Mouse (Mus musculus): Measurements from ENCODE around the gene Myo1d. TPM values are rescaled to one million over a fixed set of nuclear protein-coding genes. Genes with fewer than 3 reads are reported as not detected.

The Myo1d gene
- polyA plus RNA-seq (2014; fragmentation: Illumina TruSeq; extraction: RNeasy Lipid Tissue Mini Kit (QIAGEN cat#74804); ENCODE audit: low read depth, low replicate concordance) = 3.1 TPM

DNA sequence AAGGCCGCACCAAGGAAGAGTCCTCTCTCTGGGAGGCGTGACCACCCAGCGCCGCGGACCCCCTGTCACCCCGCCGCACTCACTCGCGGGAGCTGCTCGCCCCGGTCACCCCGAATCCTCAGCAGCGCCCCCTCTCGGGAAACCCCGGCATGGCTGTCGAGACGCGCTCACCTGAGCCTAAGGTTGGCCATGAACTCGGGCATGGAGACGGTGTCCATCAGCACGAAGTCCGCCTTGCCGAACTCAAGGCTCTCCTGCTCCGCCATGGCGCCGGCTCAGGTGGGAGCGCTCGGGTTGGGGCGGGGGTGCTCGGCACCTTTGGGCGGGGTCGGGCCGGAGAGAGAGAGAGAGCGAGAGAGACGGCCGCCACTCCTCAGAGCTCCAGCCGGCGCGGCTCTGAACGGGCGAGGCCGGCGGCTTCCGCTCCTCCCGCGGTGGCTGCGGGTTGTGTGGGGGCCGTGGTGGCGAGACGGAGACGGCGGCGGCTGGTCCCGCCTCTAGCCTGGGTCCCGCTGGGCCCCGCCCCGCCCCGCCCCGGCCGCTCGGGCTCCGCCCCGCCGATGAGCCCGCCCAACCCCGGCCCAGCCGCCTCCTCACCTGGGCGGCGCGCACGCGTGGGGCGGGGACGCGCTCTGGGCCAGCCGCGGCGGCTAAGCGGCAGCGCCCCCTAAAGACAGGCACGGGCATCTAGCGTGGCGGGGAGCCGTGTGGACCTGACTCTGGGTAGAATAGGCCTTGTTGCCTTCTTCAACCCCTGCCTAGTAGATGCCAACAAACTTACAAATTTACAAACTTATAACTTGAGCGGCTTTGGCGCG lies at the start of gene Myo1d:
Myo1d (minus strand) TSS at position 499 of the 818 bp plus-strand sequence.

GRCm38 (mm10) chr11:80809993-80810821 lies 30.4 kb upstream of the Myo1d start, which contains the start of gene Tmem98:
Gene Tmem98 (plus strand): TSS chr11:80810175.

GRCm38 (mm10) chr11:80476222-80477189 lies 303.3 kb downstream of the Myo1d start, which contains the start of gene Cdk5r1:
Gene Cdk5r1 (plus strand): TSS chr11:80477023.

Other genes with a start within 250 kb of the Myo1d start
- 7.2 TPM for gene Tmem98, start 30.1 kb upstream of the Myo1d start, polyA plus RNA-seq (2014; fragmentation: Illumina TruSeq; extraction: RNeasy Lipid Tissue Mini Kit (QIAGEN cat#74804); ENCODE audit: low read depth, low replicate concordance)
- gene Spaca3, start 78.3 kb upstream of the Myo1d start, polyA plus RNA-seq (2014; fragmentation: Illumina TruSeq; extraction: RNeasy Lipid Tissue Mini Kit (QIAGEN cat#74804); ENCODE audit: low read depth, low replicate concordance) = not detected